Mouse (Mus musculus) thymus, postnatal 36 days (tissue): ENCODE data around the gene Pom121l2.

Source experiments
- DNase-seq, 2 experiments: peaks; one replicate each; pipeline ENCODE4 v3.0.0; 2022; ENCODE audit warnings: mixed read lengths in 2 of 2

Pom121l2 gene

GRCm38 (mm10) chr13:21994896-21995295 is 13.9 kb downstream of the Pom121l2 start:
- no peak for DNase-seq

- peak; percentile 43 to 45 for DNase-seq
Observed at GRCm38 (mm10) chr13:21995331-21995914, 14.4 kb downstream of the Pom121l2 start.

GRCm38 (mm10) chr13:21996101-21996839 is 15.3 kb downstream of the Pom121l2 start:
- DNase-seq, result no peak

GRCm38 (mm10) chr13:21996840-21997185 is 15.8 kb downstream of the Pom121l2 start:
- no peak for DNase-seq

- no peak for DNase-seq
Observed at GRCm38 (mm10) chr13:21997201-21997820, 16.3 kb downstream of the Pom121l2 start.

GRCm38 (mm10) chr13:21997821-21998220 is 16.8 kb downstream of the Pom121l2 start:
- DNase-seq, result no peak

- DNase-seq, result no peak
Observed at GRCm38 (mm10) chr13:21998412-21998811, 17.4 kb downstream of the Pom121l2 start.

- DNase-seq, result no peak
Observed at GRCm38 (mm10) chr13:21999147-21999546, 18.2 kb downstream of the Pom121l2 start.

- DNase-seq, result no peak
Observed at GRCm38 (mm10) chr13:22001346-22001745, 20.4 kb downstream of the Pom121l2 start.

- peak in 1 of 2 experiments; percentile 29 for DNase-seq
Observed at GRCm38 (mm10) chr13:22001823-22002222, 20.8 kb downstream of the Pom121l2 start.

- DNase-seq, result peak; percentile 68 to 75
Observed at GRCm38 (mm10) chr13:22005605-22006333, 24.8 kb downstream of the Pom121l2 start.

- DNase-seq, result peak; percentile 75 to 77
Observed at GRCm38 (mm10) chr13:22006334-22007120, 25.5 kb downstream of the Pom121l2 start.

GRCm38 (mm10) chr13:22007121-22007510 is 26.1 kb downstream of the Pom121l2 start:
- no peak for DNase-seq

- no peak for DNase-seq
Observed at GRCm38 (mm10) chr13:22007872-22008271, 26.9 kb downstream of the Pom121l2 start.

- no peak for DNase-seq
Observed at GRCm38 (mm10) chr13:22008707-22009106, 27.7 kb downstream of the Pom121l2 start.

- no peak for DNase-seq
Observed at GRCm38 (mm10) chr13:22009642-22010041, 28.6 kb downstream of the Pom121l2 start, which contains the start of gene Prss16. Gene Prss16, minus strand, starts transcription at chr13:22009742.

- DNase-seq, result no peak
Observed at GRCm38 (mm10) chr13:22013716-22014115, 32.7 kb downstream of the Pom121l2 start.

GRCm38 (mm10) chr13:22014411-22014845 is 33.4 kb downstream of the Pom121l2 start:
- no peak for DNase-seq

- peak; percentile 77 to 81 for DNase-seq
Observed at GRCm38 (mm10) chr13:22015479-22016450, 34.8 kb downstream of the Pom121l2 start.

GRCm38 (mm10) chr13:22019934-22020835 is 39.2 kb downstream of the Pom121l2 start:
- DNase-seq, result peak in 1 of 2 experiments; percentile 50
